Mouse (Mus musculus): Measurements from ENCODE around the gene Rflna.

DNA sequence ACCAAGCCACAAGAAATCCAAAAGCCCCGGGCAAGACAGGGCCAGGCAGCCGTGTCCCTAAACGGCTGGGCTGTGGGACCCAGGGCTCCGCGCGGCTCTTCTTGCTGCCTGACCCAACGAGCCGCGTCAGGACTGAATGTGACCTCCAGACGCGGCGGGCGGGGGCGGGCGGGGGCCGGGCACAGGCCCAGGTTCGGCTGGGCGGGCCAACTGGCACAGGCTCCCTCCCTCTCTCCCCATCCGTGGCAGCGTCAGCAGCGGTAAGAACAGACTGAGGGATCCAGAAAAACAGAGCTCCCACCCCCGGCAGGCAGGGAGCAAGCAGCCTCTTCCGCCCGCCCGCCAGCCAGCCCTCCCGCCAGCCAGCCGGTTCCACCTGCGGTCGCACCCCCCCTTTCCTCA lies 55.2 kb downstream of the Rflna start:
- TF ChIP-seq POLR2A (IDR thresholded peaks at IDR 0.05; ENCODE audit: control insufficient read depth, extremely low read depth, insufficient read depth, low read length, poor library complexity) (no peak), CTCF (IDR thresholded peaks at IDR 0.05; ENCODE audit: borderline replicate concordance, control insufficient read depth, extremely low read depth, insufficient read depth, low read length, poor library complexity) (no peak)

All from thymus, adult 2 months (tissue).